Mouse (Mus musculus) ES-E14 (cell line): ENCODE data around the gene Htr3b. TPM values are rescaled to one million over a fixed set of nuclear protein-coding genes. Genes with fewer than 3 reads are reported as not detected.

ENCODE experiments used
- DNase-seq: peaks from one replicate; pipeline ENCODE4 v3.0.0-alpha.2; 2013; ENCODE audit warnings: low read depth, low spot score
- H3K27ac ChIP-seq: 2 replicates; pipeline ENCODE4 v1.5.1; 2012; ENCODE audit warnings: low read depth, mild to moderate bottlenecking, low read length, moderate library complexity, mixed read lengths; ENCODE audit not compliant: poor library complexity, insufficient read depth, severe bottlenecking
- H3K36me3 ChIP-seq: 2 replicates; pipeline ENCODE4 v1.6.1; 2012; ENCODE audit warnings: mild to moderate bottlenecking, low read length, moderate library complexity, mixed read lengths; ENCODE audit not compliant: control insufficient read depth, poor library complexity, insufficient read depth, severe bottlenecking
- H3K4me1 ChIP-seq, 2 experiments: fragments of 150-350 bp in 1 of 2; sonication (generic) in 1 of 2; 2 replicates each; pipeline ENCODE4 v1.6.1; 2012; ENCODE audit warnings: low read length in 2 of 2, mild to moderate bottlenecking in 1 of 2, mixed read lengths in 1 of 2; ENCODE audit not compliant: control insufficient read depth in 2 of 2, insufficient read depth in 2 of 2, poor library complexity in 1 of 2
- H3K4me3 ChIP-seq, 2 experiments: fragments of 150-350 bp in 1 of 2; sonication (generic) in 1 of 2; 2 replicates each; pipeline ENCODE4 v1.5.1; 2012; ENCODE audit warnings: low read length in 2 of 2, low read depth in 1 of 2, mild to moderate bottlenecking in 1 of 2, mixed read lengths in 1 of 2; ENCODE audit not compliant: insufficient read depth in 1 of 2, poor library complexity in 1 of 2, severe bottlenecking in 1 of 2
- H3K9ac ChIP-seq: 2 replicates; pipeline ENCODE4 v1.6.1; 2012; ENCODE audit warnings: low read depth, mild to moderate bottlenecking, low read length, mixed read lengths; ENCODE audit not compliant: poor library complexity, insufficient read depth, severe bottlenecking
- H3K9me3 ChIP-seq: fragments of 150-350 bp; sonication (generic); 2 replicates; pipeline ENCODE4 v1.6.1; 2012; ENCODE audit warnings: low read depth, mild to moderate bottlenecking, low read length; ENCODE audit not compliant: control insufficient read depth, insufficient read depth
- CHD2 ChIP-seq: IDR thresholded peaks from 2 replicates; pipeline ENCODE4 v1.6.1; 2014; ENCODE audit warnings: mild to moderate bottlenecking, low read depth, low read length, inconsistent platforms
- HCFC1 ChIP-seq: IDR thresholded peaks from 2 replicates; pipeline ENCODE4 v1.6.1; 2012; ENCODE audit warnings: low read length, inconsistent platforms, borderline replicate concordance; ENCODE audit not compliant: insufficient read depth
- MAFK ChIP-seq: IDR thresholded peaks from 2 replicates; pipeline ENCODE4 v1.6.1; 2014; ENCODE audit warnings: mild to moderate bottlenecking, low read depth, low read length, inconsistent platforms; ENCODE audit not compliant: insufficient read depth
- ZC3H11A ChIP-seq: IDR thresholded peaks from 2 replicates; pipeline ENCODE4 v1.6.1; 2012; ENCODE audit warnings: low read depth, mild to moderate bottlenecking, inconsistent platforms, low read length, borderline replicate concordance
- ZNF384 ChIP-seq: IDR thresholded peaks from 2 replicates; pipeline ENCODE4 v1.6.1; 2012; ENCODE audit warnings: low read depth, low read length, inconsistent platforms
- in situ Hi-C, 2 experiments: fragments of 600-800 bp; cut with MboI; formaldehyde crosslinking; loops; one replicate each; pipeline ENCODE4 v1.15.1; 2025; ENCODE audit warnings: low sequenced_read_pairs in 2 of 2, inconsistent platforms in 1 of 2; ENCODE audit not compliant: unreplicated experiment in 2 of 2
- total RNA-seq: library from RNA; depleted of rRNA; stranded (reverse); fragments of 300-350 nt; gene quantifications from 2 replicates; pipeline ENCODE4 v1.2.3, GENCODE M21; 2012; rRNA removed

Htr3b gene
- total RNA-seq, 1 experiment, result not detected

- H3K4me3 ChIP-seq, result no peak overlapping the region
- TF ChIP-seq ZC3H11A, result no peak
- TF ChIP-seq CHD2, result no peak
- TF ChIP-seq HCFC1, result no peak
- no peak for TF ChIP-seq MAFK
- no peak overlapping the region for H3K9ac ChIP-seq
- no peak for DNase-seq
- no peak overlapping the region for H3K27ac ChIP-seq
- H3K4me1 ChIP-seq, result peaks cover 0 to 13% of the 10 kb centered on the region in 2 experiments; a peak in 2 of 4 replicates
- no peaks in the 10 kb centered on the region for H3K9me3 ChIP-seq
- in situ Hi-C loops, result loop anchor here in 1 of 2 experiments (10.0 kb wide), 1 partner anchor 250 kb away; no protein-coding TSS in a partner anchor
- H3K36me3 ChIP-seq, result no peaks in the 10 kb centered on the region
These were observed 70.0 kb downstream of the Htr3b start for GRCm38 (mm10) chr9:48894755-48895154.

GRCm38 (mm10) chr9:48893986-48894385 lies 70.8 kb downstream of the Htr3b start:
- no peak overlapping the region for H3K27ac ChIP-seq
- no peak for TF ChIP-seq CHD2
- TF ChIP-seq ZC3H11A, result peak; percentile 71
- no peaks in the 10 kb centered on the region for H3K36me3 ChIP-seq
- no peak overlapping the region for H3K9ac ChIP-seq
- no peak overlapping the region for H3K4me3 ChIP-seq
- in situ Hi-C loops, result loop anchor here in 1 of 2 experiments (10.0 kb wide), 1 partner anchor 249 kb away; no protein-coding TSS in a partner anchor
- peaks cover 4 to 18% of the 10 kb centered on the region in 2 experiments for H3K4me1 ChIP-seq
- peak; percentile 78 for DNase-seq
- H3K9me3 ChIP-seq, result no peaks in the 10 kb centered on the region

DNA sequence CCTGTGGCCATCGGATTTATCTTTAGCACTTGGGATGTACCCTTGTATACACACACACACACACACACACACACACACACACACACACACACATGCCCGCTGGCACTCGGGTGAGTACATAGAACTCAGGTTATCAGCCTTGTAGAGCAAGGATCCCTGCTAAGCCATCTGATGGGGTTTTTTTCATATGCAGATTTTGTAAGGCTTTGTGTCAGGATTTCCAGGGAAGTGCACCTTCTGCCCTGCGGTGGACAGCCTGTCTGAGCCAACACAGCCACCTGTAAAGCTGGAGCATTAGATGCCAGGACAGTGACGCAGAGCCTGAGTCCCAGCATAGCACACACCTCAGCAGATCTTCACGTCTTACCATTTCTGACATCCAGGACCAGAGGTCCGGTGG lies 75.7 kb downstream of the Htr3b start:
- in situ Hi-C loops, result no loop called here
- Histone ChIP-seq H3K4me1 (peaks cover 4 to 13% of the 10 kb centered on the region in 2 experiments), H3K4me3 (no peak overlapping the region), H3K27ac (no peak overlapping the region), H3K36me3 (no peaks in the 10 kb centered on the region), H3K9me3 (no peaks in the 10 kb centered on the region), H3K9ac (no peak overlapping the region)
- TF ChIP-seq ZNF384, result no peak
- TF ChIP-seq CHD2, result no peak
- TF ChIP-seq HCFC1, result no peak
- no peak for TF ChIP-seq ZC3H11A
- no peak for TF ChIP-seq MAFK
- no peak for DNase-seq

Other genes with a start within 250 kb of the Htr3b start
- 0.26 and 0.36 TPM in 2 replicates for gene Zbtb16, start 128.8 kb downstream of the Htr3b start, total RNA-seq
- 1.1 and 1.4 TPM in 2 replicates for gene Htr3a, start 53.9 kb downstream of the Htr3b start, total RNA-seq
- gene Usp28, start 20.4 kb upstream of the Htr3b start, total RNA-seq, result 70.1 and 121 TPM in 2 replicates
- gene Zw10, start 90.6 kb upstream of the Htr3b start, total RNA-seq, result 37.1 and 42.5 TPM in 2 replicates
- gene Tmprss5, start 116.3 kb upstream of the Htr3b start, total RNA-seq, result 1.1 and 2.1 TPM in 2 replicates